Mouse (Mus musculus) hematopoietic stem cell, adult 5-6 weeks (primary cell): Measurements from ENCODE around the gene Hcrtr1. TPM values are rescaled to one million over a fixed set of nuclear protein-coding genes. Genes with fewer than 3 reads are reported as not detected.

Experiments used
- ATAC-seq, 2 experiments: fragments of 125-278 bp in 1 of 2; replicated peaks in 1 of 2; 2 replicates each; pipeline ENCODE4 v1.8.0; 2016 to 2017; ENCODE audit warnings: inconsistent platforms in 2 of 2, mild to moderate bottlenecking in 2 of 2, moderate number of reproducible peaks in 2 of 2, low read depth in 1 of 2, moderate TSS enrichment in 1 of 2; ENCODE audit not compliant: low FRiP score in 2 of 2, poor library complexity in 2 of 2, severe bottlenecking in 2 of 2, insufficient read depth in 1 of 2, low TSS enrichment in 1 of 2
- total RNA-seq: library from RNA; stranded (forward); fragments of 172-1452, 232-1000 nt; gene quantifications from 2 replicates; pipeline ENCODE4 v1.2.3, GENCODE M21; 2017

The Hcrtr1 gene
- total RNA-seq, 1 experiment from 2014 or later = not detected

DNA sequence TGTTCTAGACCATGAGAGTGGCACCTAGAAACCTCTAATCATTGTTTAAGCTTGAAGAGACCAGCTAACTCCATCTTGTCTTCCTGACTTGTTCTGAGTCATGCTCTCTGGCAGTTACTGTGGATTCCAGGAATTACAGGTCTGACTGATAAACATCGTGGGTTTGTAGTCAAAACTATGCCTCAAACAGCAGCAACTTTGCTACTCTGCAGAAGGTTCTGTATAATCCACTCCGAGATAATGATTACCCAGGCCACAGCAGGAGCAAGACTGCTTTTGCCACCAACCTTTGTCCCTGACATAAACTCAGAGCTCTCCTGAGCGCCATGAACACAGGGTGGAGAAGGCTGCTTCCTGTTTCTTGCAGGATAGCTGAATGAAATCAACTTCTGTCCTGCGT is 34.6 kb downstream of the Hcrtr1 start:
- ATAC-seq = no peak

GRCm38 (mm10) chr4:130103632-130104031 is 35.5 kb downstream of the Hcrtr1 start:
- no peak for ATAC-seq

DNA sequence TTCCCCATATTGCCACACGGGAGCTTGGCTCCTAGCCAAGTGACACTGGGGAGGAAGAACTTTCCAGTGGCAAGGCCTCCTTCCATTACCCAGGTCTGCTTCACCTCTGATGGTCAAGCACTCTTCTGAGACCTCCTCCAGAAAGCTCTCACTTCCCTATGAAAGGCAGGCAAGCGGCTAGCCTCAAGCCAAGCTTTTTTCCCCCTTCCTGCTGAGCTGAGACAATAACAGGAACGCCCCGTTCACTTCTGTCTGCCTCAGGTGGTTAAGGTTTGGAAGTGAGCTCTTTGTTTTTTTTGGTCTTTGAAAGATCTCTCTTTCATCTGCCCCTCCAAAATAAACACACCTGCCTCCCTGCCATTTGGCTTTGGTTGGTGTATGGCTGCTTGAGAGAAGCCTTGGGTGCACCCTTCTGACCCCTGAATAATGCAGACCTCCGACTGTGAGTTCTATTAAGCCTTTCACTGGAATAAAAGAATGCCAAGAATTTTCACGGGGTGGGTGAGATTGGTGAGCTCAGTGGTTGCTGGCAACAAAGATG is 37.0 kb downstream of the Hcrtr1 start, which contains the start of gene Pef1:
Pef1 (plus strand) TSS at position 448 of the 541 bp plus-strand sequence.
- ATAC-seq = 0 out of 4 replicates have a peak, but pooled peaks of 1 of the 2 experiments have one; percentile 48

DNA sequence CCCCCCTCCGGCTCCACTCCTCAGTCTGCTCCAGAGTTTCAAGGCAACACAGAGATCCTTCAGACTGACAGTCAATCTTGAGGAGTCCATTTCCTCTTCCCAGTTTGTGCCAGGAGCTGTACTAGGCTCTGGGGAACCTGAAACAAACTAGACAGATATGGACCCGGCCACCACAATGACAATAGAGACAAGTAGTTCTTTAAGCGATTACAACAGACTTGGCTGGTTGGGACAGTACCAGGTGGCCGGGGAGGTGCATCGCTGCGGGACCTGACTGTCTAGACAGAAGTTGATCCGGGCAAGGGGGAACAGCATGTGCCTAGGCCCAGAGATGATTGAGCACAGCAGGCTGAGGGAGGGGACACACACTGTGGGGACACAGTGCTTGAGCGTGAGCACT is 38.0 kb downstream of the Hcrtr1 start:
- no peak for ATAC-seq

DNA sequence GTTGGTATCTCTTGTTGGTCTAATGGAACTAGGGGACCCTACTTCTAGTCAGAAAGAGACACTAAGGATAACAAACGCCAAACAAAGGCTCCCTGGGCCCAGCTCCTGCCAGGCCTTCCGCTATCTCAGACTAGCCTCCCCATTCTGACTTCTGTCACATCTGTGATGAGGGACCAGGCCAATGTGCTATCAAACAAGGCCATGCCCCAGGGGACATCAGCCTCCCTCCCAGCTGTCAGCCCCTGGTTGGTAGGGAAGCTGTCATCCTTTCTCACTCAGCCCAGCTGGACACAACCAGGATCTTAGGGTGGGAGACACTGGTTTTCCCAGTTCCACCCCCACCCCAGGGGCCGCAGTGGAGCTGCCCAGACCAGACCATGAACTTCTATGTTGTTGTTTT is 44.0 kb downstream of the Hcrtr1 start:
- ATAC-seq = no peak

DNA sequence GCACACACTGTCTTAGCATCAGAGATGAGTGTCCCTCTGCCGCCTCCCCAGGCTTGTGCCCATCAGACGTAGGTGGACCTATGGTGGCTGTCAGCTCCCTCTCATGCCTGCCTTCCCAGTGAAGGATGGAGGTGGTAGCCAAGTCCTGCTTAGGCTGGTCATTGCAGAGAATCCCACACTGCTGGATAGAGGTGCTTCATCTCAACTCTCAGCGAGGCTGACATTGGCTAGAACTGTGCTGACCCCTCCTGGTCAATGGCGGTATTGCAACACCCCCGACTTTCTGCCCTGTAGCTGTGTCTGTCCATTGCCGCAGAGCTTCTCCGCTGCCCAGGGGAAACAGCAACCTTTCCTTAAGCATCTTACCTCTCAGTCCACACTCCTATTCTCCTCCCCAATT is 51.9 kb downstream of the Hcrtr1 start:
- ATAC-seq = peak; percentile 74 to 83

- ATAC-seq = no peak
Observed at GRCm38 (mm10) chr4:130085246-130085820, 53.8 kb downstream of the Hcrtr1 start.

DNA sequence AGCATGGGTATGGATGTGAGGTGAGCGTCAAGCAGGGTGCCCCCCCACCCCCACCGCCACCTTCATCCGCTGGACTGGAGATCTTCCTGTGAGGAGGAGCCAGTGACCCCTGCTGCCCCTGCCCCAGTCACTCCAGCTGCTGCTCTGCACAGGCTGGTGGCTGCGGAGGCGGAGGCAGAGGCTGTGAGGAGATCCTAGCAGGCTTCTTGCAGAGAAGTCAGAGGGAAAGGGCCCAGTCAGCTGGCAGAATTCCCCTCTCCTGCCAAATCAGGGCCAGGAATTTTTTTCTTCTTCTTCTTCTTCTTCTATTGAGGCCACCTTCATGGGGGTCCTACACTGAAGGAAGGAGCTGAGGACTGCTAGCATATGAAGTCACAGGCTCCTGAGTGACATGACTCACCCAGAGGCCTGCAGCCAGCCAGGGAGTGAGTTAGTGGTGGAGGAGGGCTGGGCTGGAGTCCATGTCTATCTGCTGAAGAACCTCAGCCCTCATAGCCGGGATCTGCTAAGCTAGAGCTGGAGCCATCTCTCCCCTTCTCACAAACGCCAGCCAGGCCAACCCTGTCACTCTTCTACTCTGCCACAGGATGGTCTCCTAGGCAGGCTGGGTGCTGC is 54.7 kb downstream of the Hcrtr1 start:
- ATAC-seq = no peak

GRCm38 (mm10) chr4:130082211-130082610 is 56.9 kb downstream of the Hcrtr1 start:
- ATAC-seq = no peak

- peak; percentile 36 to 53 for ATAC-seq
Observed at GRCm38 (mm10) chr4:130081345-130082190, 57.6 kb downstream of the Hcrtr1 start.

Other genes with a start within 250 kb of the Hcrtr1 start
- not detected in 2 replicates for gene Spocd1, start 210.1 kb downstream of the Hcrtr1 start, total RNA-seq
- gene Adgrb2, start 154.5 kb downstream of the Hcrtr1 start, total RNA-seq = 0.15 and 0.19 TPM in 2 replicates
- gene Col16a1, start 91.5 kb downstream of the Hcrtr1 start, total RNA-seq = 15.6 and 31.5 TPM in 2 replicates
- gene Pef1, start 36.8 kb downstream of the Hcrtr1 start, total RNA-seq = 15.4 and 17.9 TPM in 2 replicates
- gene Tinagl1, start 35.8 kb upstream of the Hcrtr1 start, total RNA-seq = 2.3 and 6.8 TPM in 2 replicates
- not detected in 2 replicates for gene Gm853, start 83.0 kb upstream of the Hcrtr1 start, total RNA-seq
- gene Serinc2, start 139.8 kb upstream of the Hcrtr1 start, total RNA-seq = not detected in 2 replicates
- gene Fabp3, start 169.2 kb upstream of the Hcrtr1 start, total RNA-seq = not detected in 2 replicates
- not detected in 2 replicates for gene Gm10570, start 169.3 kb upstream of the Hcrtr1 start, total RNA-seq
- gene Zcchc17, start 220.6 kb upstream of the Hcrtr1 start, total RNA-seq = 60.8 and 78.6 TPM in 2 replicates
- 52.8 and 90.8 TPM in 2 replicates for gene Snrnp40, start 220.8 kb upstream of the Hcrtr1 start, total RNA-seq